In genomic region chr1:167466765-167467426, GRCm38 (mm10) we compare ENCODE assay signal across 9 mouse cellular contexts. TPM values are rescaled to one million over a fixed set of nuclear protein-coding genes. Genes with fewer than 3 reads are reported as not detected.
DNase-seq lines count a peak whose midpoint lies in the region; ATAC-seq lines count a peak whose summit lies in the region.
"Had no signal": no experiment of that assay in that cellular context is flagged by ENCODE, and none has a peak within 500 bp of the region (broad histone marks: within the 10 kb centered on the region; RNA-seq: fewer than 3 reads in every experiment).

TSS of gene Lrrc52 (minus strand) at chr1:167466780.

- no peak within 1 kb of the TSS for H3K4me2 ChIP-seq in forebrain, embryonic 13.5 days
- H3K4me2 ChIP-seq in forebrain, embryonic 11.5 days (ENCODE audit: low read depth, low read length, severe bottlenecking): no peak within 1 kb of the TSS
- no peak within 1 kb of the TSS for H3K4me2 ChIP-seq in heart, embryonic 13.5 days

- H3K4me1 ChIP-seq in forebrain, embryonic 13.5 days: peaks cover 11% of the 10 kb centered on the region
- H3K4me1 ChIP-seq in forebrain, embryonic 11.5 days (replicated peaks; ENCODE audit: control insufficient read depth, insufficient read depth, low read length): no peaks in the 10 kb centered on the region
- H3K4me1 ChIP-seq in heart, embryonic 13.5 days: peaks cover 29% of the 10 kb centered on the region

- no peak within 1 kb of the TSS for H3K27ac ChIP-seq in forebrain, embryonic 13.5 days
- no peak within 1 kb of the TSS for H3K27ac ChIP-seq in forebrain, embryonic 11.5 days (ENCODE audit: low read depth, low read length)
- peak within 1 kb of the TSS; percentile 56 for H3K27ac ChIP-seq in heart, embryonic 13.5 days (replicated peaks)

- ATAC-seq in forebrain, embryonic 13.5 days: peak; percentile 74
- ATAC-seq in forebrain, embryonic 11.5 days (replicated peaks; ENCODE audit: low FRiP score): no peak
- ATAC-seq in heart, embryonic 13.5 days (ENCODE audit: extremely low read depth, insufficient number of reproducible peaks, low FRiP score, low TSS enrichment): peak; percentile 48; the same call in 1 of the 2 replicates
- ATAC-seq in granulocyte monocyte progenitor cell, adult 5-6 weeks (replicated peaks; ENCODE audit: poor library complexity, severe bottlenecking): no peak

- WGBS in forebrain, embryonic 13.5 days: 34% methylated on average over 9 of the region's 9 CpGs
- 45% methylated on average over 9 of the region's 9 CpGs for WGBS in forebrain, embryonic 11.5 days
- 18% methylated on average over 9 of the region's 9 CpGs for WGBS in heart, embryonic 13.5 days

- no peak for DNase-seq in forebrain, embryonic 11.5 days (ENCODE audit: low spot score)
- peak; percentile 5 for DNase-seq in urinary bladder, postnatal 25 days (ENCODE audit: low spot score)
- DNase-seq in urinary bladder, adult 18-20 months (ENCODE audit: low spot score in 2 of 2): no peak
- peak; percentile 23 to 26 for DNase-seq in layer of hippocampus, postnatal 36 days
- peak; percentile 67 for DNase-seq in right cerebral cortex, postnatal 4 days

- no peaks in the 10 kb centered on the region for H3K27me3 ChIP-seq in forebrain, embryonic 13.5 days
- no peaks in the 10 kb centered on the region for H3K27me3 ChIP-seq in forebrain, embryonic 11.5 days (ENCODE audit: control insufficient read depth, insufficient read depth, low read length)
- H3K27me3 ChIP-seq in heart, embryonic 13.5 days (replicated peaks): peaks cover 7% of the 10 kb centered on the region; the same call in 1 of the 2 replicates

- H3K4me3 ChIP-seq in forebrain, embryonic 13.5 days: no peak within 1 kb of the TSS
- no peak within 1 kb of the TSS for H3K4me3 ChIP-seq in forebrain, embryonic 11.5 days (ENCODE audit: low read depth, low read length)
- H3K4me3 ChIP-seq in heart, embryonic 13.5 days: no peak within 1 kb of the TSS

- H3K9ac ChIP-seq in forebrain, embryonic 13.5 days: no peak within 1 kb of the TSS
- H3K9ac ChIP-seq in forebrain, embryonic 11.5 days (ENCODE audit: low read length): no peak within 1 kb of the TSS
- 0 out of 2 replicates have a peak within 1 kb of the TSS, but pooled peaks have one; percentile 21 for H3K9ac ChIP-seq in heart, embryonic 13.5 days

- no peaks in the 10 kb centered on the region for H3K36me3 ChIP-seq in forebrain, embryonic 13.5 days (ENCODE audit: poor library complexity, severe bottlenecking)
- H3K36me3 ChIP-seq in forebrain, embryonic 11.5 days (ENCODE audit: control insufficient read depth, insufficient read depth, low read length): no peaks in the 10 kb centered on the region
- no peaks in the 10 kb centered on the region for H3K36me3 ChIP-seq in heart, embryonic 13.5 days

- H3K9me3 ChIP-seq in forebrain, embryonic 13.5 days (replicated peaks): no peaks in the 10 kb centered on the region
- no peaks in the 10 kb centered on the region for H3K9me3 ChIP-seq in forebrain, embryonic 11.5 days (ENCODE audit: control insufficient read depth, low read length)
- H3K9me3 ChIP-seq in heart, embryonic 13.5 days: no peaks in the 10 kb centered on the region

RNA-seq across cellular contexts. Expression of gene Lrrc52, which starts in this region (rescaled TPM):
- not detected in 2 replicates for polyA plus RNA-seq in forebrain, embryonic 13.5 days (2015; fragmentation: Nextera tagmentation; extraction: Ambion mirVana)
- not detected in 2 replicates for polyA plus RNA-seq in forebrain, embryonic 11.5 days (2014; fragmentation: Nextera tagmentation; extraction: Ambion mirVana)
- polyA plus RNA-seq in heart, embryonic 13.5 days (2015; fragmentation: Nextera tagmentation; extraction: Ambion mirVana): 0.29 TPM in 2 replicates
- not detected for total RNA-seq in layer of hippocampus, postnatal 36 days (2021)
- not detected in 2 replicates for total RNA-seq in granulocyte monocyte progenitor cell, adult 5-6 weeks (2014; fragmentation: Nextera tagmentation)
- not detected in 2 replicates for total RNA-seq in granulocyte monocyte progenitor cell, adult 5-6 weeks (2017)
- total RNA-seq: left cerebral cortex, adult 8-10 months had no signal

Comparison
In these comparisons a context has a peak if more than half of its experiments do, and no peak if none do; other contexts are left out.
1. DNase-seq: peak in urinary bladder, postnatal 25 days (single experiment) and right cerebral cortex, postnatal 4 days (single experiment); none in forebrain, embryonic 11.5 days (single experiment) and urinary bladder, adult 18-20 months (0 of 2).
2. Peak in ATAC-seq in forebrain, embryonic 13.5 days; RNA of the gene not detected or under 1 TPM.
3. Peak in ATAC-seq, H3K27ac ChIP-seq and H3K9ac ChIP-seq in heart, embryonic 13.5 days; RNA of the gene not detected or under 1 TPM.
4. Peak in DNase-seq in layer of hippocampus, postnatal 36 days; RNA of the gene not detected or under 1 TPM.